In the genomic region with DNA sequence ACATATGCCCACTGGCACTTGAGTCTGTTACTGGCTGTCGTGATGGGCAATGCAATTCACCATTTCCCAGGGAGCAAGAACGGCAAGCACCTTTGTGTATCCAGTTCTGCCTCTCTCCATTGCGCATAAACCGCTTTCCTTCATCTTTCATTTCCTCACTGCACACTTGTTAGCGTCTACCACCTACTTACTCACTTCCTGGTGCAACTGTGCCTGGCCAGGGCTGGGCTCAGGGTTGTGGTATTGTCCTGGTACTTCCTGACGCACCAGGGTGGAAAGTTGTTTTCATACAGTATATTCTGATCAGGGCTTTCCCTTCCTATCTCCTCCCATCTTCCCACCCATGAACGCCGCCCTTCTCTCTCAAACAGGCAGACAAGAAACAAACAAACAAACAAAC, we compare ENCODE assay signal across 25 mouse cellular contexts. TPM values are rescaled to one million over a fixed set of nuclear protein-coding genes. Genes with fewer than 3 reads are reported as not detected.
DNase-seq lines count a peak whose midpoint lies in the region; ATAC-seq and TF ChIP-seq lines count a peak whose summit lies in the region.
"Had no signal": no experiment of that assay in that cellular context is flagged by ENCODE, and none has a peak within 500 bp of the region (broad histone marks: within the 10 kb centered on the region; RNA-seq: fewer than 3 reads in every experiment).

No protein-coding gene starts in this region.

- H3K4me3 ChIP-seq in lung, adult 2 months (replicated peaks; ENCODE audit: extremely low read depth, low read depth, low read length): no peak overlapping the region
- H3K4me3 ChIP-seq: forebrain, embryonic 13.5 days; hindbrain, embryonic 10.5 days; intestine, embryonic 15.5 days; liver, embryonic 15.5 days; midbrain, embryonic 15.5 days; myocyte had no signal

- peak; percentile 71 for ATAC-seq in common myeloid progenitor, adult 5-6 weeks (replicated peaks; ENCODE audit: low read depth, poor library complexity, severe bottlenecking)
- ATAC-seq in megakaryocyte progenitor cell, adult 5-6 weeks (replicated peaks; ENCODE audit: poor library complexity): peak; percentile 64
- ATAC-seq: forebrain, embryonic 13.5 days; hindbrain, embryonic 16.5 days; intestine, embryonic 15.5 days; midbrain, embryonic 15.5 days had no signal

- WGBS in lung, adult 2 months: 54% methylated on average over 8 of the region's 8 CpGs

- DNase-seq in lung, adult 18-20 months: peak; percentile 36
- no peak for DNase-seq in lung, adult 2 months
- peak; percentile 81 for DNase-seq in 416B (ENCODE audit: low read depth)
- DNase-seq in gastrocnemius, postnatal 25 days: no peak
- DNase-seq in thymus, postnatal 4 days: no peak
- DNase-seq: adrenal gland, adult 2 months; cerebellum, adult 8-10 months; cerebellum, postnatal 36 days; heart, adult 11 months; kidney, postnatal 25 days; right cerebral cortex, adult 18-20 months; right cerebral cortex, postnatal 4 days had no signal

- TF ChIP-seq POLR2A in lung, adult 2 months (IDR thresholded peaks at IDR 0.05; ENCODE audit: borderline replicate concordance, extremely low read depth, low read depth, low read length): no peak

- H3K4me1 ChIP-seq in lung, adult 2 months (ENCODE audit: control insufficient read depth, insufficient read depth, low read length): no peaks in the 10 kb centered on the region
- H3K4me1 ChIP-seq: intestine, embryonic 15.5 days; liver, embryonic 15.5 days had no signal

- no peak for TF ChIP-seq CTCF in lung, adult 2 months (IDR thresholded peaks at IDR 0.05; ENCODE audit: insufficient read depth, low read length)

RNA-seq across cellular contexts. Expression of a gene that starts 4.7 kb away (rescaled TPM):
- 8.2 and 10.0 TPM in 2 replicates for polyA plus RNA-seq in lung, adult 2 months (2012; rRNA removed)
- 0.27 and 0.68 TPM in 2 replicates for total RNA-seq in common myeloid progenitor, adult 5-6 weeks (2017)
- 21.5 and 30.3 TPM in 2 replicates for total RNA-seq in megakaryocyte progenitor cell, adult 5-6 weeks (2015)
- total RNA-seq in megakaryocyte progenitor cell, adult 5-6 weeks (2017): 16.0 TPM in 2 replicates
- total RNA-seq in gastrocnemius, postnatal 25 days (2021): not detected
- total RNA-seq: gastrocnemius, adult 8-10 months; MEL had no signal
- polyA plus RNA-seq: adrenal gland, adult 2 months; heart, embryonic 11.5 days; myocyte had no signal

RNA-seq across cellular contexts. Expression of a gene that starts 5.3 kb away (rescaled TPM):
- polyA plus RNA-seq in lung, adult 2 months (2012; rRNA removed): 6.2 and 10.8 TPM in 2 replicates
- total RNA-seq in common myeloid progenitor, adult 5-6 weeks (2017): not detected in 2 replicates
- total RNA-seq in megakaryocyte progenitor cell, adult 5-6 weeks (2015): 0.56 TPM in 1 of 2 replicates, not detected in the other
- not detected in 2 replicates for total RNA-seq in megakaryocyte progenitor cell, adult 5-6 weeks (2017)
- total RNA-seq in gastrocnemius, postnatal 25 days (2021): 10 to 100 TPM in 1 of 2 experiments, under 1 TPM in 1; 0.97 to 24.5 TPM
- polyA plus RNA-seq: heart, embryonic 11.5 days; heart, postnatal 0 days; intestine, embryonic 15.5 days; liver, embryonic 15.5 days; myocyte had no signal

RNA-seq across cellular contexts. Expression of a gene that starts 11.3 kb away (rescaled TPM):
- 6.5 and 17.4 TPM in 2 replicates for polyA plus RNA-seq in lung, adult 2 months (2012; rRNA removed)
- 0.87 and 1.4 TPM in 2 replicates for total RNA-seq in common myeloid progenitor, adult 5-6 weeks (2017)
- total RNA-seq in megakaryocyte progenitor cell, adult 5-6 weeks (2015): 22.6 and 25.4 TPM in 2 replicates
- total RNA-seq in megakaryocyte progenitor cell, adult 5-6 weeks (2017): 10.5 and 15.2 TPM in 2 replicates
- total RNA-seq in gastrocnemius, postnatal 25 days (2021): 1 to 10 TPM in 1 of 2 experiments, not detected in 1; 7.8 TPM
- total RNA-seq: MEL had no signal

RNA-seq across cellular contexts. Expression of a gene that starts 15.2 kb away (rescaled TPM):
- polyA plus RNA-seq in lung, adult 2 months (2012; rRNA removed): 28.5 and 28.7 TPM in 2 replicates
- total RNA-seq in common myeloid progenitor, adult 5-6 weeks (2017): 34.9 and 42.9 TPM in 2 replicates
- total RNA-seq in megakaryocyte progenitor cell, adult 5-6 weeks (2015): 19.6 and 22.8 TPM in 2 replicates
- total RNA-seq in megakaryocyte progenitor cell, adult 5-6 weeks (2017): 37.7 and 38.5 TPM in 2 replicates
- 10 to 100 TPM; 17.8 to 18.0 TPM for total RNA-seq in gastrocnemius, postnatal 25 days (2021)

RNA-seq across cellular contexts. Expression of a gene that starts 30.1 kb away (rescaled TPM):
- 115 and 153 TPM in 2 replicates for polyA plus RNA-seq in lung, adult 2 months (2012; rRNA removed)
- total RNA-seq in common myeloid progenitor, adult 5-6 weeks (2017): 92.9 and 112 TPM in 2 replicates
- total RNA-seq in megakaryocyte progenitor cell, adult 5-6 weeks (2015): 113 and 143 TPM in 2 replicates
- total RNA-seq in megakaryocyte progenitor cell, adult 5-6 weeks (2017): 93.7 and 166 TPM in 2 replicates
- total RNA-seq in gastrocnemius, postnatal 25 days (2021): 1 to 10 TPM; 1.2 to 1.9 TPM

Comparison
In these comparisons a context has a peak if more than half of its experiments do, and no peak if none do; other contexts are left out.
1. DNase-seq: peak in lung, adult 18-20 months (2 of 2) and 416B (single experiment); none in lung, adult 2 months (single experiment), gastrocnemius, postnatal 25 days (single experiment) and thymus, postnatal 4 days (single experiment).
2. RNA of a gene that starts 4.7 kb away (total RNA-seq): 16.0 to 30.3 TPM in megakaryocyte progenitor cell, adult 5-6 weeks; 0.27 to 0.68 TPM in common myeloid progenitor, adult 5-6 weeks and not detected in gastrocnemius, postnatal 25 days; every median in the first group is over 10 times any median in the second.